Mouse (Mus musculus) liver, embryonic 14.5 days (tissue): ENCODE results near the gene Cyp2f2. TPM values are rescaled to one million over a fixed set of nuclear protein-coding genes. Genes with fewer than 3 reads are reported as not detected.

Source experiments
- ATAC-seq: fragments of 200-750 bp; cut with Nextera tagmentation; 2 replicates; pipeline ENCODE4 v1.8.0; 2017; ENCODE audit warnings: moderate number of reproducible peaks, mild to moderate bottlenecking, moderate library complexity; ENCODE audit not compliant: insufficient read depth
- DNase-seq, 3 experiments: peaks; one replicate each; pipeline ENCODE4 v3.0.0-alpha.2; 2012 to 2013; ENCODE audit warnings: low read depth in 3 of 3, low spot score in 3 of 3
- H3K27ac ChIP-seq: fragments of 300-500 bp; sonication (generic); 2 replicates; pipeline ENCODE4 v1.5.1; 2014; ENCODE audit warnings: moderate library complexity, mild to moderate bottlenecking, control low read depth, inconsistent platforms
- H3K27me3 ChIP-seq: fragments of 300-500 bp; sonication (generic); 2 replicates; pipeline ENCODE4 v1.6.1; 2014; ENCODE audit warnings: mild to moderate bottlenecking, low read length, moderate library complexity; ENCODE audit not compliant: control insufficient read depth, insufficient read depth
- H3K36me3 ChIP-seq: fragments of 300-500 bp; sonication (generic); replicated peaks from 2 replicates; pipeline ENCODE4 v1.6.1; 2014; ENCODE audit warnings: low read depth; ENCODE audit not compliant: control insufficient read depth, insufficient read depth
- H3K4me1 ChIP-seq, 2 experiments: fragments of 200-500 bp in 1 of 2; fragments of 300-500 bp in 1 of 2; sonication (generic) in 1 of 2; replicated peaks; 2 replicates each; pipeline ENCODE4 v1.6.1; 2012 to 2014; ENCODE audit warnings: antibody characterized with exemption in 1 of 2, inconsistent platforms in 1 of 2, low read length in 1 of 2; ENCODE audit not compliant: control insufficient read depth in 2 of 2, insufficient read depth in 2 of 2
- H3K4me2 ChIP-seq: fragments of 300-500 bp; sonication (generic); 2 replicates; pipeline ENCODE4 v1.6.1; 2014; ENCODE audit warnings: low read depth, mild to moderate bottlenecking, control low read depth, moderate library complexity
- H3K4me3 ChIP-seq, 2 experiments: fragments of 200-500 bp in 1 of 2; fragments of 300-500 bp in 1 of 2; sonication (generic) in 1 of 2; 2 replicates each; pipeline ENCODE4 v1.5.1; 2012 to 2014; ENCODE audit warnings: low read depth in 2 of 2, low read length in 2 of 2, mild to moderate bottlenecking in 2 of 2, control low read depth in 1 of 2, inconsistent platforms in 1 of 2, moderate library complexity in 1 of 2; ENCODE audit not compliant: insufficient read depth in 1 of 2
- H3K9ac ChIP-seq: fragments of 300-500 bp; sonication (generic); replicated peaks from 2 replicates; pipeline ENCODE4 v1.6.1; 2014; ENCODE audit warnings: mild to moderate bottlenecking, control low read depth, moderate library complexity
- H3K9me3 ChIP-seq: fragments of 300-500 bp; sonication (generic); 2 replicates; pipeline ENCODE4 v1.6.1; 2016; ENCODE audit warnings: low read length, mixed read lengths; ENCODE audit not compliant: control insufficient read depth
- CTCF ChIP-seq: IDR thresholded peaks from 2 replicates; pipeline ENCODE4 v1.5.1; 2016; ENCODE audit warnings: antibody characterized with exemption, low read depth, control low read depth
- EP300 ChIP-seq: IDR thresholded peaks from 2 replicates; pipeline ENCODE4 v1.6.1; 2016; ENCODE audit warnings: antibody characterized with exemption, low read depth
- WGBS: fragments of 180-500 bp; shearing (Covaris S2); extraction: QIAGEN DNeasy Blood & Tissue Kit; methylation state at CpG from one replicate; pipeline ENCODE4 v1.1.7; 2014; ENCODE audit not compliant: insufficient replicate concordance; 5-methylcytosine and 5-hydroxymethylcytosine counted together
- polyA plus RNA-seq, 2 experiments: library from polyadenylated mRNA; depleted of rRNA in 1 of 2; stranded (reverse) in 1 of 2; unstranded in 1 of 2; fragments of >200 nt; fragmentation: Nextera tagmentation in 1 of 2; extraction: Ambion mirVana in 1 of 2; gene quantifications; 2 replicates each; pipeline versions ENCODE4 v1.2.1 to v1.2.3; 2012 to 2014

Gene Cyp2f2
- polyA plus RNA-seq, 2 experiments, result 0.21 to 0.32 TPM

- DNase-seq (peak in 1 of 3 experiments; percentile 4), ATAC-seq (no peak)
- Histone ChIP-seq H3K36me3 (no peaks in the 10 kb centered on the region), H3K27ac (no peak overlapping the region), H3K9ac (no peak overlapping the region), H3K4me2 (no peak overlapping the region), H3K9me3 (no peaks in the 10 kb centered on the region), H3K4me3 (no peak overlapping the region), H3K27me3 (no peaks in the 10 kb centered on the region), H3K4me1 (0 out of 4 replicates have a peak, but pooled peaks cover 0 to 2% of the 10 kb centered on the region in 2 experiments)
- no peak for TF ChIP-seq EP300
- TF ChIP-seq CTCF, result no peak
- 13% methylated on average over 1 of the region's 1 CpGs for WGBS
Measured at GRCm38 (mm10) chr7:27092882-27093281, 26.8 kb upstream of the Cyp2f2 start.

DNA sequence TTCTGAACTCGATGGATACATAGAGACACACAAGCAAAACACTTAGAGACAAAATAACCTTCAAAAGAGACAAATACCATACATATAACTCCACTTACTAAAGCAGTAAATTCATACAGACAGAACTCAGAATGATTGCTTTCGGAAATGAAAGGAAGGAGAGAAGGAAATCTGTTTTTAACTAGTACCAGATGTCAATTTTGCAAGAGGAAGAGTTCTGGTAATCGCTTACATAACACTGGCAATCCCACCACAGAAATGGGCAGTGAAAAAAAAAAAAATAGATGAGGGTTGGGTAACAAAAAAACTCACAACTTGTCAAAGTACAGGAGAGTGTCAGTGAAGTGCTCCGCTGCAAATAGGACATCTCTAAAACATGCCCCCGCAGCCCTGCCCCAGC, 14.8 kb upstream of the Cyp2f2 start:
- no peak overlapping the region for H3K4me3 ChIP-seq
- H3K27ac ChIP-seq, result no peak overlapping the region
- no peak for TF ChIP-seq EP300
- TF ChIP-seq CTCF, result no peak
- H3K9ac ChIP-seq, result no peak overlapping the region
- no peaks in the 10 kb centered on the region for H3K36me3 ChIP-seq
- no peak for ATAC-seq
- 54% methylated on average over 5 of the region's 5 CpGs for WGBS
- H3K9me3 ChIP-seq, result no peaks in the 10 kb centered on the region
- no peaks in the 10 kb centered on the region for H3K4me1 ChIP-seq
- H3K27me3 ChIP-seq, result no peaks in the 10 kb centered on the region
- no peak overlapping the region for H3K4me2 ChIP-seq
- DNase-seq, result no peak

DNA sequence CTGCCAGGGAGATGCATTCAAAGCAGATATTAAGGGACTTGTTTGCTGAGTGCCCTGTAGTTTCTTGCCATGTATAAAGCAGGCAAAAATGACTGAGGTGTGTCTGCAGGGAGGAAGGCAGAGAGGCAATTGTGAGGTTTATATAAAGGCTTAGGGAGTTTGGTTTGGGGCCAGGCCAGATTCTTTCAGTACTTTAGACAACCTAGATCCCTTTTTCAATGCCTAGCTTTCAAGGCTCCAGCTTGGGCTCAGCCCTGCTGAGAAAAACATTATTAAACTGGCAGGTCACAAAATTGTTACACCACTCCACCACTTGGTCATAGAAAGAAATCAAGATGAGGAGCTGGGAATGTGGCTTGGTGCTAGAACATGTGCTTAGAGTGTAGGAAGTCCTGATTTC, 9.4 kb upstream of the Cyp2f2 start:
- DNase-seq (no peak), ATAC-seq (no peak)
- no peaks in the 10 kb centered on the region for H3K4me1 ChIP-seq
- no peak overlapping the region for H3K4me2 ChIP-seq
- no peaks in the 10 kb centered on the region for H3K36me3 ChIP-seq
- no peaks in the 10 kb centered on the region for H3K27me3 ChIP-seq
- no peaks in the 10 kb centered on the region for H3K9me3 ChIP-seq
- no peak overlapping the region for H3K9ac ChIP-seq
- TF ChIP-seq CTCF (no peak), EP300 (no peak)
- no peak overlapping the region for H3K27ac ChIP-seq
- no peak overlapping the region for H3K4me3 ChIP-seq

DNA sequence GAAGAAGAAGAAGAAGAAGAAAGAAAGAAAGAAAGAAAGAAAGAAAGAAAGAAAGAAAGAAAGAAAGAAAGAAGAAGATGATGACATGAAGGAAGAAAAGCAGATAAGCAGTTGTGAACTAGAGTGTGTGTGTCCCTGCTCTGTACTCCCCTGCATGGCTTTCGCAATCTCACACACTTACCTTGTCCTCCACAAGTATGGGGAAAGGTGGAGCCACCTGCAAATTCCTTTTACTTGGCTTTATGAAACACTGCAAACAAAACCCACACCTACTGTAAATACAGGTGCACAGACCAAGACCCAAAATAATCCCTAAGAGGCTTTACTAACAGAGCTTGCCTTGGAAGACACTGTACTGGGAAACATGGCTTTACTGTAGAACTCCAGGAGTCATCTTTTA, 8.7 kb upstream of the Cyp2f2 start:
- WGBS, result 59% methylated on average over 1 of the region's 1 CpGs
- ATAC-seq (no peak), DNase-seq (no peak)
- H3K9me3 ChIP-seq, result no peaks in the 10 kb centered on the region
- TF ChIP-seq EP300, result no peak
- no peak for TF ChIP-seq CTCF
- no peaks in the 10 kb centered on the region for H3K36me3 ChIP-seq
- no peaks in the 10 kb centered on the region for H3K27me3 ChIP-seq
- H3K4me1 ChIP-seq, result no peaks in the 10 kb centered on the region
- H3K4me3 ChIP-seq, result no peak overlapping the region
- H3K9ac ChIP-seq, result no peak overlapping the region
- no peak overlapping the region for H3K27ac ChIP-seq
- H3K4me2 ChIP-seq, result no peak overlapping the region

- ATAC-seq (no peak), DNase-seq (no peak)
- Histone ChIP-seq H3K27ac (no peak overlapping the region), H3K27me3 (no peaks in the 10 kb centered on the region), H3K4me3 (no peak overlapping the region), H3K36me3 (no peaks in the 10 kb centered on the region), H3K9ac (no peak overlapping the region), H3K4me2 (no peak overlapping the region), H3K4me1 (no peaks in the 10 kb centered on the region), H3K9me3 (no peaks in the 10 kb centered on the region)
- TF ChIP-seq EP300 (no peak), CTCF (no peak)
- 46% methylated on average over 3 of the region's 3 CpGs for WGBS
Measured at GRCm38 (mm10) chr7:27111987-27112386, 7.7 kb upstream of the Cyp2f2 start.

GRCm38 (mm10) chr7:27118033-27118511, 1.6 kb upstream of the Cyp2f2 start:
- Histone ChIP-seq H3K4me2 (no peak overlapping the region), H3K9me3 (no peaks in the 10 kb centered on the region), H3K36me3 (no peaks in the 10 kb centered on the region), H3K9ac (no peak overlapping the region), H3K27me3 (no peaks in the 10 kb centered on the region), H3K4me3 (no peak overlapping the region), H3K27ac (no peak overlapping the region), H3K4me1 (no peaks in the 10 kb centered on the region)
- 37% methylated on average over 4 of the region's 4 CpGs for WGBS
- no peak for ATAC-seq
- DNase-seq, result no peak
- no peak for TF ChIP-seq CTCF
- no peak for TF ChIP-seq EP300
